Mouse (Mus musculus) spleen, adult 2 months (tissue): ENCODE data around the gene Asdurf. TPM values are rescaled to one million over a fixed set of nuclear protein-coding genes. Genes with fewer than 3 reads are reported as not detected.
"Not testable (repeated sequence)": the region's sequence is repeated elsewhere in the genome, so short reads cannot be mapped to it uniquely, and the experiment has no call there.

Source experiments
- DNase-seq, 2 experiments: peaks; one replicate each; pipeline versions ENCODE4 v3.0.0 to v3.0.0-alpha.2; 2012 to 2021; ENCODE audit warnings: low spot score in 2 of 2, low read depth in 1 of 2
- H3K27ac ChIP-seq: fragments of 200-500 bp; 2 replicates; pipeline ENCODE4 v1.5.1; 2012; ENCODE audit warnings: low read length, inconsistent platforms; ENCODE audit not compliant: insufficient read depth
- H3K27me3 ChIP-seq: fragments of 200-500 bp; 2 replicates; pipeline ENCODE4 v1.6.1; 2012; ENCODE audit warnings: mild to moderate bottlenecking, moderate library complexity, low read length, inconsistent platforms; ENCODE audit not compliant: control insufficient read depth, insufficient read depth
- H3K36me3 ChIP-seq: fragments of 200-500 bp; 2 replicates; pipeline ENCODE4 v1.6.1; 2012; ENCODE audit warnings: mild to moderate bottlenecking, low read length, inconsistent platforms; ENCODE audit not compliant: control insufficient read depth, insufficient read depth
- H3K4me1 ChIP-seq: fragments of 200-500 bp; 2 replicates; pipeline ENCODE4 v1.6.1; 2011; ENCODE audit warnings: inconsistent platforms; ENCODE audit not compliant: control insufficient read depth, insufficient read depth, insufficient read length
- H3K4me3 ChIP-seq: fragments of 200-500 bp; 2 replicates; pipeline ENCODE4 v1.5.1; 2011; ENCODE audit warnings: mild to moderate bottlenecking, inconsistent platforms; ENCODE audit not compliant: insufficient read depth, insufficient read length; ENCODE audit errors: extremely low read depth
- CTCF ChIP-seq: fragments of 200-500 bp; IDR thresholded peaks from 2 replicates; pipeline ENCODE4 v1.5.1; 2011; ENCODE audit warnings: mild to moderate bottlenecking, inconsistent platforms; ENCODE audit not compliant: insufficient read depth, insufficient read length, insufficient replicate concordance; ENCODE audit errors: extremely low read depth
- POLR2A ChIP-seq: fragments of 200-500 bp; IDR thresholded peaks from 2 replicates; pipeline ENCODE4 v1.6.1; 2011; ENCODE audit warnings: low read depth, low read length, inconsistent platforms
- WGBS: fragments of 180-500 bp; shearing (Covaris S2); methylation state at CpG from one replicate; pipeline ENCODE4 v1.1.7; 2018; 5-methylcytosine and 5-hydroxymethylcytosine counted together
- polyA plus RNA-seq: library from polyadenylated mRNA; depleted of rRNA; stranded (reverse); fragments of >200 nt; gene quantifications from 2 replicates; pipeline ENCODE4 v1.2.3, GENCODE M21; 2012; rRNA removed

Gene Asdurf
- polyA plus RNA-seq: not detected in 2 replicates

DNA sequence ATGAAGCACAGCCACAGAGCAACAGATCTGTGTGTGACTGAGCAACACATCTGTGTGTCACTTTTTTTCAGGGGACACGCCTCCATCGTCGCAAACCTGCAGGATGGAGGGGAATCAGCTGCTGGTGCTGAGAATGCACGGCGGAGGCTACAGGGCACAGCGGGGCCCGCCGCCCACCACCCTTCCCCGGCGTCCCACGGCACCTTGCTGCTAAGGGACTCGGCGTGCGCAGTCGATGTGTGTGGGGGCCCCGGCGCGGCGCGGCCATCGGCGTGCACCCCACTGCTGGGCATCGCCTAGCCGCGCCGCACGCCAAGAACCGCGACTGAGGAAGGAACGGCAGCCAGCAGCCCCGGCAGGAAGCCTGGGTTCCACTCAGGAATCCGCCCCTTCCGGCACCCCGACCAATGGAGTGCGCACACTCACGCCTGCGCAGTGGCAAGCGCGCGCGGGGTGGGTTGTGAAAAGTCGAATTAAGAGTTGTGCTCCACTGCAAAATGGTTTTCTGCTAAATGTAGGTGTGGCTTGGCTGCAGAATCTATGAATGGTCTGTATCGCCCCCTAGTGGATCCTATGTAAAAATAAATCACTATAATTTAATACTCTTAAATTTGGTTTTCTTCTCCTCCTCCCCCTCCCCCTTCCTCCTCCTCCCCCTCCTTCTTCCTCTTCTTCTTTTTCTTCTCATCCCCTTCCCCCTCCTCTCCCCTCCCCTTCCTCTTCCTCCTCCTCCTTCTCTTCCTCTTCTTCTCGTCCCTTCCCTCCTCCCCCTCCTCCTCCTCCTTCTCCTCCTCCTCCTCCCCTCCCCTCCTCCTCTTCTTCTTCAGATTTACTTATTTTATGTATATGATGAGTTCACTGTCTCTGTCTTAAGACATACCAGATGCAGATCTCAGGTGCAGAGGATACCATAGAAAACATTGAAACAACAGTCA lies at the start of gene Asdurf, which contains the start of the genes Gm28551 and Asnsd1:
Gene Asdurf, minus strand, starts transcription at position 293 of the 935 bp plus-strand sequence.
Gene Gm28551, minus strand, starts transcription at position 341 of the 935 bp plus-strand sequence.
Gene Asnsd1, minus strand, starts transcription at position 426 of the 935 bp plus-strand sequence.
- peak; percentile 8; the same call in 1 of the 2 replicates for TF ChIP-seq CTCF
- TF ChIP-seq POLR2A: peak; percentile 85
- Histone ChIP-seq H3K27me3 (no peaks in the 10 kb centered on the region), H3K4me3 (peak within 1 kb of the TSS; percentile 96), H3K4me1 (peaks cover 6% of the 10 kb centered on the region), H3K36me3 (peaks cover 7% of the 10 kb centered on the region), H3K27ac (peak within 1 kb of the TSS; percentile 88)
- under 1% methylated on average over 44 of the region's 44 CpGs for WGBS
- peak; percentile 93 to 97 for DNase-seq

DNA sequence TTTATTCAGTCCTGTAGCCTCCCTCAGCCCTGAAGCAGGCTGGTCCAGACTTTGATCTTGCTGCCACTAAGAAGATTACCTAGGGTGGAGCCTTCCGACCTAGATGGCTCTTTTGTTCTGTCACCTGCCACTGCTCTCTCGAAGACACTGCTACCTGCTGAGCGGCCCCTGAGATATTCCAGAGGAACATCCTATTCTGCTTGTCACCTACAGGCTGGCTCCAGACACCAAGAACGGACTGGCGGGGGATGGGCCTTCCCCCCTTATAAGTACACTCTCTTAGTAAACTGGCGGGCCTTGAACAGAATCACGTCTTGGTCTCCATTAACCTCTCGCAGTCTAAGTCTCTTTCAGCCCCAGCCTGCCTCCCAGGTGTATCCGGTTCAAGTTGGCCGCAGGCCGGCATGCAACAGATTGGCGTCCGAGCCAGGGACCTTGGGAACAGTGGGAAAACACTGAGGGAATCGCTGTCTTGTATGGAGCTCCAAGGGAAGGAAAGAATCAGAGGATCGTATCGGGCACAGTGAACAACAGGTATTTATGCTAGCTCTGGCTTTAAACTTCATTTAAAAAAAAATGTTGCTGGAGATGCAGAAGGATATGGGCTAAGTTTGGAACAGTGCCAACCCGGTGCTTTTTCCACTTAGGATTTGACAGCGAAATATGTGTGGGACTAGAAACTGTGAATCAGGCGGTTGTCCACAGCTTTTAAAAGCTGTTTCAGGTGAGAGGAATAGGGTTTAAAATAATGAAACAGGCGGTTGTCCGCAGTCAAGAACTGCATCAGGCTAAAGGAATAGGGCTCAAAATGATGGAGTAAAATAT lies 41.7 kb upstream of the Asdurf start:
- not testable (repeated sequence) for H3K27ac ChIP-seq, H3K27me3 ChIP-seq, H3K4me1 ChIP-seq, H3K36me3 ChIP-seq, H3K4me3 ChIP-seq, DNase-seq
- 63% methylated on average over 21 of the region's 21 CpGs for WGBS

DNA sequence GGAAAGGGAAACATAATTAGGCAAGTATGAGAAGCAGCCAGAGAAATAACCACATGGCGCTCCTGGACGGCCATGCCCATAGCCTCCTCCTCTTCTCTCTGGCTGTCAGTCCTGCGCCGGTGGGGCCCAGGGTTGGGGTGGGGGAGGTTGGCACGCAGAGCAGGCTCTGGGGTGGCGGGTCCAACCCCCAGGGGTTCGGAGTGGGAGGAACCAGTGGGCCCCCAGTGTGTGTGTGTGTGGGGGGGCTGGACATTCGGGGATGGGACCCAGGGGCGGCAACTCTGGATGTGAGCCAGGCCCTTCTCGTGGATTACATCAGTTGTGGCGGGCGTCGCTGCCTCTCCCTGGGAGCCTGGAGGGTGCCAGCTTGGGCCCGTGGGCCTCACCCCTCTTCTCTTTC lies 36.3 kb upstream of the Asdurf start:
- Histone ChIP-seq H3K4me1 (no peaks in the 10 kb centered on the region), H3K4me3 (no peak overlapping the region), H3K27me3 (no peaks in the 10 kb centered on the region), H3K36me3 (no peaks in the 10 kb centered on the region), H3K27ac (no peak overlapping the region)
- no peak for DNase-seq
- TF ChIP-seq POLR2A: no peak
- no peak for TF ChIP-seq CTCF
- 90% methylated on average over 11 of the region's 14 CpGs for WGBS

DNA sequence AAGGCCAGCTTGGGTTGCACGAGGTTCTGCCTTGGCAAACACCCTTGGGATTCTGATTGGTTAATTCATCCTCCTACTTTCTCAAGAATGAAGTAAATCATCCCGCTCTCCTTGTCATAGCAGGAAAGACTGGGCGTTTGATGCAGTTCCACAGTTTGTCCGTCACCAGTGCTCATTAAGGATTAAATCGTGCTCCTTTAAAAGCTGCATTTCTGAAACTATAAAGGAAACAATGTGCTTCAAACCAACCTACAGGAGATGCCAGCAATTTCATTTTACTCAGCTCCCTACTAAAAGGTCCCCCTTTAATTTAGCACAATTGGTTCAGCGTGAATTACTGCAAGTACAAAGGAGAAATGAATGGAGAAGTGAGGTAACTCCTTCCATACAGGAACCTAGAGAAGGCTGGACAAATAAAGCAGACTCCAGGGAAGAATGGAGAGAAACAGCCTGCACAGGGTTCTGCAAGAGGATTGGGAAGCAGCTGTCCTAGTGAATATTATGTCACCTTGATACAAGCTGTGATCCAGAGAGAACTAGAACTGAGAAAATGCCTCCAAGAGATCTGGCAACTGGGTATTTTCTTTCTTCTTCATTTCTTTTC lies 31.8 kb upstream of the Asdurf start:
- TF ChIP-seq CTCF (no peak), POLR2A (no peak)
- Histone ChIP-seq H3K27ac (no peak overlapping the region), H3K27me3 (no peaks in the 10 kb centered on the region), H3K4me3 (no peak overlapping the region), H3K4me1 (no peaks in the 10 kb centered on the region), H3K36me3 (no peaks in the 10 kb centered on the region)
- WGBS: 80% methylated on average over 6 of the region's 6 CpGs
- no peak for DNase-seq

DNA sequence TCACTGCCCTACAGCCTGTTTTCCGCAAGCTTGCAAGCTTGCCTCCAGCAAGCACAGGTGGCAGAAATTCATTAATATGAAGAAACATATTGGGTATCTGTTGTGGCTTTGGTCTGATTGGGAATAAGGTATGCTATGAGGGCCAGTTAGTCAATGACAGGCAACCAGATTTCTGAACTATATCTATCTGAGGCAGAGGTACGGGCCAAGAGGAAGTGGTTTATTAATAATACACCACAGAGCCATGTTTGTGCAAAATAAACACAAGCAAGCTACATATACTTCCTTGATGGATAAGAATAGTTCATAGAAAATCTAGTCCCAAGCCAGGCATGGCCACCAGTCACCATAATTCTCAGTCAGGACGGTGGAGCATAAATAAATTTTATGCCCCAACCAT lies 25.3 kb upstream of the Asdurf start:
- Histone ChIP-seq H3K4me1 (no peaks in the 10 kb centered on the region), H3K4me3 (no peak overlapping the region), H3K27me3 (no peaks in the 10 kb centered on the region), H3K27ac (no peak overlapping the region), H3K36me3 (no peaks in the 10 kb centered on the region)
- TF ChIP-seq POLR2A: no peak
- TF ChIP-seq CTCF: no peak
- DNase-seq: no peak
- 64% methylated on average over 3 of the region's 3 CpGs for WGBS

DNA sequence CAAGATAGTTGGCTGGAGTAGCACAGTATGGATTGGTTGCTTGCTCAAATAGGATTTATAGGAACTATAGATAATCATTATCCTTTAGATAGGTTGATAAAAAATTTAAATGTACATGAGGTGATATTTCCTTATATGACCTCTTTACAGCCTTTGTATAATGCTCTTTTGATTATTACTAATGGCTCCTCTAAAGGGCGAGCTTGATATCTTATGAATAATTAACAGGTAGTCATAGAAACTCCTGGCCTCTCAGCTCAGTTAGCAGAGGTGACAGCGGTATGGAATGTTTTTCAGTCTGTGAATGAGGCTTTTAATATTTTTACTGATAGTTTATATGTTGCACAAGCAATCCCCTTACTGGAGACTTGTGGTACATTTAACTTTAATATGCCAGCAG lies 23.5 kb upstream of the Asdurf start:
- H3K27me3 ChIP-seq, DNase-seq, H3K36me3 ChIP-seq, H3K27ac ChIP-seq, H3K4me1 ChIP-seq, H3K4me3 ChIP-seq: not testable (repeated sequence)
- 91% methylated on average over 2 of the region's 2 CpGs for WGBS
